Mouse (Mus musculus) cerebellum, adult 11-12 months (tissue): ENCODE measurements around the gene Nbea.

Source experiments
- DNase-seq: peaks from one replicate; pipeline ENCODE4 v3.0.0; 2022

Gene Nbea

DNA sequence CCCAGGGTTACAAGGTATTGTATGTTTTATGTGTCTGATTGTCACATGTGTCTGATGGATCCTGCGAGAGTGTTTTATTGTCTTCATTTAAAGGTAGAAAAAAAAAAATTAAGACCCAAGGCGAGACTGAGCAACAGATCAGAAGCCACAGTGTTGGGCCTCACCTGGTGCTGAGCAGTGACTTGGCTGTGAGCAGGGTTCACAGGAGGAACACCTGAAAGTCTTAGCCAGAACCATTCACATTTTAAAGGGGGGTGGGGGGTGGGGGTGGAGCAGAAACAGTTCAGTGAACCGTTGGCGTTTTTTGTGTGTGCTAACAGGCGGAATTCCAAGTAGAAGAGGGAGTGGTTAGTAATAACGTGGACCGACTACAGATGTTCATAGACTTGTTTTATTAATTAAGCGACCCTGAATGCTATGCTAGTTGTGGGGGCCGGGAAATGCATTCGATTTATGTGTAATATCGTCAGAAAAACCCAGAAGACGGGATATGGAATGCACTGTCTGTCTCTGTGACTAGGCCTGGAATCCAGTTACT is 596.0 kb downstream of the Nbea start:
- no peak for DNase-seq
